Mouse (Mus musculus): ENCODE measurements at regions not wholly inside any gene's neighbourhood (a gene's known extent, or its start where the extent isn't known, plus 50 kb on each side); places are given as distances from the start of the nearest gene placed in this dataset.

- DNase-seq (ENCODE audit: low read depth) = peak; percentile 3
Measured at GRCm38 (mm10) chr6:27211953-27212352, 923.0 kb downstream of the Grm8 start.

GRCm38 (mm10) chr6:27161643-27162042, 973.3 kb downstream of the Grm8 start:
- no peak for DNase-seq (ENCODE audit: low read depth)

Measured in NIH3T3 (cell line).